Mouse (Mus musculus): ENCODE results near the gene Trnp1. TPM values are rescaled to one million over a fixed set of nuclear protein-coding genes. Genes with fewer than 3 reads are reported as not detected.

Trnp1 gene
- 2.0 TPM for total RNA-seq (2023)

DNA sequence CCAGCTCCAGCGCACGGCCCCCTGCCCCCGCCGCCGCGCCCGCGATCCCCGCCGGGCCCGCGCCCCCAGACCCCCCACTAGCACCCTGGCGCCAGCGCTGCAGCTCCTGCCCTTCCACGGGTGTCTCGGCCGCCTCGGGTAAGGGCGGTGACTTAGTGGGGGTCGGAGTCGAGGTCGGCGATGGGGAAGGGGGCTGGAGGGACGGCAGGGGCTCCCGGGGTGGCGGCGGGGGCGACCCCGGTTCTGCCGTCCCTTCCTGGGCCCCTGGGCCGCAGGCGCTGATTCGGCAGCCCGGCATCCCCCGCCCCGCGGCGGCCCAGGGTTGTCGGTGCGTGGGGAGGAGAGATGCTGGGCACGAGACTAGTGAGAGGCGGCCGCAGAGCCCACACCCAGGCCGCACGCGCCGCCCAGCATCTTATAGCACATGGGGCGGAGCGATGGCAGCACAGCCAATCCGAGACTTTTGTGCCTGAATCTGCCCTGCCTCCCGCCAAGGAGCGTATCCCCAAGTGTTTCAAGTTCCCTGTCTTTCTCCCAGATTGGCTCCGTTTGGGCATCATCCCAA lies at the start of gene Trnp1:
Gene Trnp1 (minus strand): TSS at position 391 of the 565 bp plus-strand sequence.

DNA sequence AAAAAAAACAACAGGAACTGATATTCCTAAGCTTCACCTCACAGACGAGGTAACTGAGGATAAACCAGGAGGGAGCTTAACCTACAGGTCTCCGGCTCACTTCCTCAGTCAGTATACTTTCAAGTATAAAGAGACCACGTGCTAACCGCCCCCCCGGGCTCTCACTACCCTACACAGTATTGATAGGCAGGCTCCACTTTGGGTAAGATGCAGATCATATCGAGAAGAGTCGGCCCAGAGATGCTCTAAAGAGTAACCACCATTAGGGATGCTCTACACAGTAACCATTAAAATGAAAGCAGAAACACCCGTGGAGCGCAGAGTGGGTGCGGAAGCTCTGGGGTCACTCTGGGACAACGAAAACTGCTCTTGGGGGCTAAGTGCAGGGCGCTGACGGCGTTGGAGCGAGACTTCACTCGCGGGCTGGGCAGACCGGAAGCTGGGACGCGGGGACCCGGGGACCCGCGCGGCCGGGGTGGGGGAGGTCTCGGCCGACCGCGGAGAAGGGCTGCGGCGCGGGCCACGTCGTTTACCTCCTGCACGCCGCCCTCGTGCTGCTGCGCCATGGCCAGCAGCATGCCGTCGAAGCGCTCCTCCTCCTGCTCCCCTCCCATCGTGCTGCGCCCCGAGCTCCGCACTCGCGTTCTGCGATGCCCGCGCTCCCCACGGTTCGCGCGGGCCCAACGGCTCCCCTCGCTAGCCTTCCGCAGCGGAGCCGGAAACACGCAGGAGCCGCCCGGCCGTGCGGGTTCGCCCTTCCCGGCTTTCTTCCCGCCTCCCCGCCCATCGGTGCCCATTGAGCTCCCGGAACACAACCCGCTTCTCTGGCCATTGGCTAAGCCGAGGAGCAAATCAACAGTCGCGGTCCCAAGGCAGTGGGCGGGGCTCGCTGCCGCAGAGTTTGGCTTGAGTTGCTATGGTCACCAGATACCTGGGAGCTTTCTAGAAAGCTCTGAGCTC lies 47.2 kb upstream of the Trnp1 start, which contains the start of gene Nudc:
Gene Nudc (minus strand): TSS at position 725 of the 960 bp plus-strand sequence.

DNA sequence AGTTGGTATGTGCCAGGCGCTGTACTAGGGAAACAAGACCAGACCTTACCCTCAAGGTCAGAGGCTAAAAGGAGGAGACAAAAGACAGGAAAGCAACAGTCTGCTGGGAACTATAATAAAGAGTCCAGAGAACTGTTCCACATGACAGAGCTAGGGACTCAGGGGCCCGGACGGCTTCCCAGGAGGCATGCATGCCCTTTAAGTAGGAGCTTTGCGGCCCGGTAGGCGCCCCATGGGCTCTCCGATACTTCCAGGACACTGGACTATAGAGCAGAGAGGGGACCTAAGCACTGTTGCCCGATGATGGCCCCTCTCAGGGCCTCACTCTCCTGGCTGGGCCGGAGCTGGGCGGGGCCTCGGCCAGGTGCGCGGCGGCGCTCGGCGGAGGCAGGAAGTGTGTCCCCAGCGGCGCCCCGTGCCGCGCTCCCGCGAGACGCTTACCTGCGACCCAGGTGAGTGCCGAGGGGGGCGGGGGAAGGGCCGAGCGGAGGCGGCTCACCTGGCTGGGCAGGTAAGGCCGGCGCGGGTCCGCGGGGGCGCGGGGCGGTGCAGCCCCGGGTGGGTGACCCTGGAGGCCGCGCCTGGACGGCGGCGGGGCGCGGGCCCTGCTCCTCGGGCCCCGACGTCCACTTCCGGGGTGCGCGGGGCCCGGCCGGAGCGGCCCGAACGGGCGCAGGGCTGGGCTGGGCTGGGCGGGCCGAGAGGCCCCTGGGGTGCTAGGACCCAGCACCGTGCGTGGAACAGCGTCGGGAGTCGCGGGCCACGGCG lies 20.4 kb upstream of the Trnp1 start, which contains the start of gene Kdf1:
Gene Kdf1 (plus strand): TSS at position 363 of the 768 bp plus-strand sequence.

DNA sequence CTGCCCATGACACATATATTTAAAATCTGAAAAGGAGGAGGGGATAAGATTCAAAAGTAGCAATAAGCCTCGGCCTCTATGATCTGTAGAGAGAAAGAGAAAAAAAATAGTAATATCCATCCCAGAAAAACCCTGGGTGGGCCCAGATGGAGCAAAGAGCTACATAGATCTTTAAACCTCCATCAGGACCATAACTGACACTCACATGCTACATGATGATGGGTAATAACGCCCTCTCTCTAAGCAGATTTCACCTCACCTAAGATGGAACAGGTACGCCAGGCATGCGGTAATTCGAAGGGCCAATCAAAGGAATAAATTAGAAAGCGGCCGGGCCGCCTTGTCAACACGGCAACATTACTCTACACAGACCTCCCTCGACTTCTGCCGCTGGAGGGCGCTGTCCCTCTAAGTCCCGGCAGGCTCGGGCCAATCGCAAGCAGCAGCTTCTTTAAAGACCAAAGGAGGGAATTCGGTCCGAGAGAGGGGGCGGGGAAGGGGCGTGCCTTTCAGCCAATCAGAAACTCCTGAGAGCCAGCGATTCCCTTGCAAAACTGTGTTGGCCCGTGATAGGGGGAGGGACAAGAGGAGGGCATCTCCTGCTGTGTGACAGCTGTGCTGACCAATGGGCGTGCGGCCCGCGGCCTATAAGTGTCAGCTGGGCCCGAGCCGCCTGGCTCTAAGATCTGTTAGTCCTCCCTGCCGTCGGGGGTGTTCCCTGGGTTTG lies 18.7 kb downstream of the Trnp1 start, which contains the start of gene Tent5b:
Gene Tent5b (plus strand): TSS at position 675 of the 727 bp plus-strand sequence.

Other genes with a start within 250 kb of the Trnp1 start
- 39.6 TPM for gene Sytl1, start 235.4 kb downstream of the Trnp1 start, total RNA-seq (2023)
- gene Tmem222, start 220.8 kb downstream of the Trnp1 start, total RNA-seq (2023) = 69.8 TPM
- 38.2 TPM for gene Wdtc1, start 145.1 kb downstream of the Trnp1 start, total RNA-seq (2023)
- 54.1 TPM for gene Slc9a1, start 128.8 kb downstream of the Trnp1 start, total RNA-seq (2023)
- not detected for gene Tent5b, start 18.4 kb downstream of the Trnp1 start, total RNA-seq (2023)
- gene Kdf1, start 20.4 kb upstream of the Trnp1 start, total RNA-seq (2023) = not detected
- 80.9 TPM for gene Nudc, start 47.4 kb upstream of the Trnp1 start, total RNA-seq (2023)
- not detected for gene Nr0b2, start 54.8 kb upstream of the Trnp1 start, total RNA-seq (2023)
- 28.4 TPM for gene Gpatch3, start 76.2 kb upstream of the Trnp1 start, total RNA-seq (2023)
- gene Gpn2, start 85.8 kb upstream of the Trnp1 start, total RNA-seq (2023) = 18.7 TPM
- gene Sfn, start 103.6 kb upstream of the Trnp1 start, total RNA-seq (2023) = 52.3 TPM
- gene Zdhhc18, start 151.6 kb upstream of the Trnp1 start, total RNA-seq (2023) = 219 TPM
- gene Pigv, start 174.1 kb upstream of the Trnp1 start, total RNA-seq (2023) = 19.7 TPM